Mouse (Mus musculus): ENCODE results near the gene Zbtb48.

The Zbtb48 gene

DNA sequence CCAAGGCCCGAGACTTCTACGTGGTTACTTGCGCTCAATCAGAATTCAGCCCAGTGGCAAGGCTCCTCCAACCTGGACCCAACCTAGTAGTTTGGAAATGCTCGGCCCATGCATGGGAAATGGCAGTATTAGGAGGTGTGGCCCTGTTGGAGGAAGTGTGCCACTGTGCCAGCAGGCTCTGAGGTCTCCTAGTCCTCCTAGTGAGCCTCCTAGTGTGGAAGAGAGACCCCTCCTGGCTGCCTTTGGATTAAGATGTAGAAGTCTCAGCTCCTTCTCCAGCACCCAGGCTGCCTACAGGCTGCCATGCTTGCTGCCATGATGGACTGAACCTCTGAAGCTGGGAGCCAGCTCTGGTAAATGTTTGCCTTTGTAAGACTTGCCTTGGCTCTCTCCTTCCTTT, 2.5 kb upstream of the Zbtb48 start:
- no peak for DNase-seq (ENCODE audit: low spot score in 2 of 2)

GRCm38 (mm10) chr4:152029087-152029486, 1.6 kb upstream of the Zbtb48 start:
- DNase-seq (ENCODE audit: low spot score in 2 of 2), result no peak

- DNase-seq (ENCODE audit: low spot score in 2 of 2), result no peak
Measured at GRCm38 (mm10) chr4:152028456-152028855, 985 bp upstream of the Zbtb48 start.

DNA sequence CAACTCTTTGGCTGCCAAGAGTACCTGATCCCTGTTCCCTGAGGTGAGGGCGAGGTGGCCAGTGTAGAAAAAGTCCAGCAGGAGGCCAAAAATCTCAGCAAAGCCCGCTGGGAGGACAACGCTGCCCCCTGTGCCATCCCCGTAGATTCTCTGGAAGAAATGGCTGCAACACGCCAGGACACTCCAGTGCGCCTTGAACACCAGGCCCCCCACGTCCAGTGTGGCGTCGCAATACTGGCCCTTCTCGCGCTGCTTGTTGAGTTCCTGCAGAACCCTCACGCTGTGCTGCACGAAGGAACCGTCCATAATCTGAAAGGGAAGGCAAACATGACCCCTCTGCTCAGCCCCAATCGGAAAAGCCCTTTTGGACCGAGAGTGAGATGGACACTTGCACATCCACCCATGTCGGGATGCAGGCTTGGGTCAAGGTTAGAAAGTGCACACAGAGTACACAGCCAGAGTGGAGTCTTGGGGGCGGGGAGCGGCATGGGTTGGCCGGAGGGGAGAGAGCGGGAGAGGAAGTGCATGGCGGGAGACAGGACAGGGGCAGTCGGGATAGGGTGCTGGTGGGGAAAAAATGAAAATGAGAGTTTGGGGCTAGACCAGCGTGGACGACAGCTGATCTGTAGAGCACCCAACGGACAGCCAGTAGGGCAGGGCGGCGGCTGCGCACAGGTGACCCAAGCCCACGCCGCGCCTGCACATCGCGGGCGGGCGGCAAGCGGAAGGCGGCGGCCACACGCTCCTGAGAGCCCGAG, 541 bp downstream of the Zbtb48 start:
- no peak for DNase-seq (ENCODE audit: low spot score in 2 of 2)

- no peak for DNase-seq (ENCODE audit: low spot score in 2 of 2)
Measured at GRCm38 (mm10) chr4:152024525-152024924, 2.9 kb downstream of the Zbtb48 start.

- no peak for DNase-seq (ENCODE audit: low spot score in 2 of 2)
Measured at GRCm38 (mm10) chr4:152022506-152022905, 5.0 kb downstream of the Zbtb48 start.

GRCm38 (mm10) chr4:152021568-152022097, 5.8 kb downstream of the Zbtb48 start:
- no peak for DNase-seq (ENCODE audit: low spot score in 2 of 2)

- DNase-seq (ENCODE audit: low spot score in 2 of 2), result no peak
Measured at GRCm38 (mm10) chr4:152020024-152020423, 7.4 kb downstream of the Zbtb48 start.

DNA sequence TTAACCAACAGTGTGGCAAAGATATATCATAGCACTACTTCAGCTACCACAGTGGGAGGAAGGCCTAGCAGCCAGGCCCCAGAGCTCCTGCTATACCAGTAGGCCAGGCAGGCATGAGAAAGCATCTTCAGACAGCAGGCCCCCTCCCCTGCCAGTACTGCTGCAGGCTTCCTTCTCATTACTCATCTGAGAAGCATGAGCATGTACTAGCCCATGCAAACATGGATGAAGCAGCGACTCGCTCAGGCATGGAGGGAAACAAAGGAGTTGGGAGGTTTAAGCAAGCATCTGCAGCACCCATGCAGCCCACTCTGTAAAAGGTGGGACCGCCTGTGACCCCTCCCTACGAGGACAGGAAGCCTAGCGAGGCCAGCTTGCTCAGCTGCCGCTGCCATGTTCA, 8.4 kb downstream of the Zbtb48 start:
- no peak for DNase-seq (ENCODE audit: low spot score in 2 of 2)

DNA sequence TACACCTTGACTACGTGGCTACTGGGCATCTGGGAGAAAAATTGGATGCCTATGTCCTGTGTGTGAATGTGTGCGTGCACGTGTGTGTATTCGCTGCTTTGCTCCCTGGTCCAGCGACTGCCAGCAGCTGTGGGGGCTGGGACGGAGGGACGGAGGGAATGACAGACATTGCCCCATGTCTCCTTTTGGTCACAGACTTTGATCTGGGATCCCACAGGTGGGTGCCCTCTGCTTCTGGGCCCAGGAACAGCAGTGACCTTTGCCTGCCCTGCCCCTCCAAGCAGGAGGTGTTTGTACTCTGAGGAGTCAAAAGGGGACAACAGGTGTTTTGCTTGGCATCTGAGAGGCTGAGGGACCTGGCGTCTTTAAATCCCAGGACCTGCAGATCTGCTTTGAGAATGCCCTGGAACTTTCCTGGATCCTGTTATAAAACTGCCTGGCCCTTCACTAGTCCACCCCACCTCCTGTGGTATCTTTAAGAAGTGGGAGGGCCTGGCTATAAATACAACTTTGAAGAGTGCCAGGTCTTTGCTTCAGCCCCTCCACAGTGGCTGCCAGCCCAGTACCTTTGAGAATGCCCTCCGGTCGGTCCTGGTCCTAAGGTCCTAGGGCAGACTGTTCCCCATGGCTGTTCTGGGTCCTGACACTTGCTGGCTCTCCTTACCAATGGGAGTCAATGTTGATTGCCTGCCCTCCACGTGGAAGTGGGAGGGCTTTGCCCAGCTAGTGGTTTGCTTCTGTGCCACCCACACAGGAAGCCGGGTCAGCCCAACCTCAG, 14.2 kb downstream of the Zbtb48 start:
- no peak for DNase-seq (ENCODE audit: low spot score in 2 of 2)

DNA sequence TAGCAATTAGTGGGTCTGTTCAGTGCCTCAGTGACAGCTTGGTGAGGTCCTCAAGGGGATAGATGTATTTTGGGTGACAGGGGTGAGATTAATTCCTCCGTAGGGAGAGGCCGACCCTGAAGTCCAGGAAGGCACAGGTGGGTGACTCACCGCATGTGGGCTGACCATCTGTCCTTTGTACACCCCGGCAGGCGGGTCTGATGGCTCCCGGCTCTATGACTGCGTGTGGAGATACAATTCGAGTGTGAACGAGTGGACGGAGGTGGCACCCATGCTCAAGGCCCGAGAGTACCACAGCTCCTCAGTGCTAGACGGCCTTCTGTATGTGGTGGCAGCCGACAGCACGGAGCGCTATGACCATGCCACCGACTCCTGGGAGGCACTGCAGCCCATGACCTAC, 15.4 kb downstream of the Zbtb48 start:
- DNase-seq (ENCODE audit: low spot score in 2 of 2), result no peak

DNA sequence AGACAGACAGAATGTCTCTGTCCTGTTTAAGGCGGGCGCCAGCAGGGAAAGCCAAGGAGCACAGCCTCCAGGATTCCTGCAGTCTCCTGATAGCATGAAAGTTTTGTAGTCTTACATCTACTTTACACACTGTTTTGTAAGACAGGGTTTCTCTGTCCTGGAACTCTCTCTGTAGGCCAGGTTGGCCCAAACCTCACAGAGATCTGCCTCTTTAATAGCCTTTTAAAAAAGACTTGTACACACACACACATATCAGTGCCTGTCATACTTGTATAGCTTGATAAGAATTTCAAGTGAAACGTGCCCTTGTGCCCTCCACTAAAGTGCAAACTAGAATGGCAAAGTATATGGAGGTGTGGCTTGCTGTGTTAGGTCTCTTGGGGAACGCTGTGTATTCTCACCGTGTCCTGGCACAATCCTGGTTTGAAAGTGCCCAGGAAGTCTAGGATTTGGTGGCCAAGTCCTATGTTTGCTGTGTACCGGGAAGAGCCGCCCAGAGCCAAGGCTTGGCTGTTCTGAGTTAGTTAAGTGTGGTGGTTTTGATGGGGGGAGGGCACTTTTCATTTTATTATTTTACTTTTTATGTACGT, 16.2 kb downstream of the Zbtb48 start:
- no peak for DNase-seq (ENCODE audit: low spot score in 2 of 2)

GRCm38 (mm10) chr4:152010707-152011134, 16.8 kb downstream of the Zbtb48 start:
- no peak for DNase-seq (ENCODE audit: low spot score in 2 of 2)

DNA sequence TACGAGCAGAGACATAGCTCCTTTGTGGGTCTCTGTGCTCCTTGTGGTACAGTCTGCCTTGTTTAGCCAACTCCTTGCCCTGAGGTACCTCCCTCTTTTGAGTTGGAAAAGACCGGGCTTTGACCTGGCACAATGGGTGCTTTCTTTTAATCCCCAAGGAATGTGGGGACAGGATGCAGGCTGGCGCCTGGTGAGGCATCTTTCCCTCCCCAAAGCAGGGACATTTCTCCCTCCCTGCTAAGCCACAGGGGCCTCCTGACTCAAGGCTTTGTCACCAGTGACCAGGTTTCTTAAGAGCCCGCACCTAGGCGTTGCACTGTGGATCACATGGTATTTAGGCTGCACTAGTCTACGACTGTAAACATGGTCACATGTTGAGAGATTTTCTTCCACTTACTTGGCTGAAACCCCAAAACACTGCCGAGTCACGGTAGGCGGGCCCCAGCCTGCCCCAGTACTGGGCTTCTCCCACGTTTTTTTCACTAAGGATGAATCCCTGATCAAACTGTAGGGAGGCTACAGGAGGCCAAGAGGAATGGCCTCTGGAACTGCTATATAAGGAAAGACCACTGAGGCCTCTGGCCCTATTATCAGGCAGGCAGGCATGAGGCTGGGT, 17.3 kb downstream of the Zbtb48 start:
- peak in 1 of 2 experiments; percentile 34 for DNase-seq (ENCODE audit: low spot score in 2 of 2)

DNA sequence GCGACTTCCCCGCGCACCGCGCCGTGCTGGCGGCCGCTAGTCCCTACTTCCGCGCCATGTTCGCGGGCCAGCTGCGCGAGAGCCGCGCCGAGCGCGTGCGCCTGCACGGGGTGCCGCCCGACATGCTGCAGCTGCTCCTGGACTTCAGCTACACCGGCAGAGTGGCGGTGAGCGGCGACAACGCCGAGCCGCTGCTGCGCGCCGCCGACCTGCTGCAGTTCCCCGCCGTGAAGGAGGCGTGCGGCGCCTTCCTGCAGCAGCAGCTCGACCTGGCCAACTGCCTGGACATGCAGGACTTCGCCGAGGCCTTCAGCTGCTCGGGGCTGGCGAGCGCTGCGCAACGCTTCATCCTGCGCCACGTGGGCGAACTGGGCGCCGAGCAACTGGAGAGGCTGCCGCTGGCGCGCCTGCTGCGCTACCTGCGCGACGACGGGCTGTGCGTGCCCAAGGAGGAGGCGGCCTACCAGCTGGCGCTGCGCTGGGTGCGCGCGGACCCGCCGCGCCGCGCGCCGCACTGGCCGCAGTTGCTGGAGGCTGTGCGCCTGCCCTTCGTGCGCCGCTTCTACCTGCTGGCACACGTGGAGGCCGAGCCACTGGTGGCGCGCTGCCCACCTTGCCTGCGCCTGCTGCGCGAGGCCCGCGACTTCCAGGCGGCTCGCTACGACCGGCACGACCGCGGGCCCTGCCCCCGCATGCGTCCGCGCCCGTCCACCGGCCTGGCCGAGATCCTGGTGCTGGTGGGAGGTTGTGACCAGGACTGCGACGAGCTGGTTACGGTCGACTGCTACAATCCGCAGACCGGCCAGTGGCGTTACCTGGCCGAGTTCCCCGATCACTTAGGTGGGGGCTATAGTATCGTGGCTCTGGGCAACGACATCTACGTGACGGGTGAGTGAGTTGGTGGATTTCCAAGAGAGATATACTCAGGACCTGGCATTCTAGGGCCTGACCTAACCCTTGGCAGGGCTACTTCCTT, 18.1 kb downstream of the Zbtb48 start:
- peak in 1 of 2 experiments; percentile 43 for DNase-seq (ENCODE audit: low spot score in 2 of 2)

DNA sequence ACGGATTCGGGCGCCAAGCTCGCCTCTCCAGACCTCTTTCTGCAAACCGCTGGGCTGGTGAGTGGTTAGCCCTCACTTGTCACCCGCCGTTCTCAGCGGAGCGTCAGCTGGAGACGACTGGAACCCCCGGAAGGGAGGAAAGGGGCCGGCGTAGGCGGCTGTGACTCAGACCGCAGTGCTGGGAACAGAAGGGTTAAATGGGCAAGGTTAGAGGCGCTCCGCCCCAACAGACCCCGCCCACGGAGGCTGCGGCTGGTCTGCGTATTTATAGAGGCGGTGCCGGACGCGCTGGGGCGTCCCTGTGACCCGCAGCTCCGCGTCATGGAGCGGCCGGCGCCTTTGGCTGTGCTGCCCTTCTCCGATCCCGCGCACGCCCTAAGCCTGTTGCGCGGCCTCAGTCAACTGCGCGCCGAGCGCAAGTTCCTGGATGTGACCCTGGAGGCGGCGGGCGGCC, 18.8 kb downstream of the Zbtb48 start, which contains the start of gene Klhl21:
Gene Klhl21 (plus strand): TSS at position 182 of the 454 bp plus-strand sequence.
- peak; percentile 92 to 93 for DNase-seq (ENCODE audit: low spot score in 2 of 2)

- DNase-seq (ENCODE audit: low spot score in 2 of 2), result no peak
Measured at GRCm38 (mm10) chr4:152008148-152008500, 19.3 kb downstream of the Zbtb48 start.

DNA sequence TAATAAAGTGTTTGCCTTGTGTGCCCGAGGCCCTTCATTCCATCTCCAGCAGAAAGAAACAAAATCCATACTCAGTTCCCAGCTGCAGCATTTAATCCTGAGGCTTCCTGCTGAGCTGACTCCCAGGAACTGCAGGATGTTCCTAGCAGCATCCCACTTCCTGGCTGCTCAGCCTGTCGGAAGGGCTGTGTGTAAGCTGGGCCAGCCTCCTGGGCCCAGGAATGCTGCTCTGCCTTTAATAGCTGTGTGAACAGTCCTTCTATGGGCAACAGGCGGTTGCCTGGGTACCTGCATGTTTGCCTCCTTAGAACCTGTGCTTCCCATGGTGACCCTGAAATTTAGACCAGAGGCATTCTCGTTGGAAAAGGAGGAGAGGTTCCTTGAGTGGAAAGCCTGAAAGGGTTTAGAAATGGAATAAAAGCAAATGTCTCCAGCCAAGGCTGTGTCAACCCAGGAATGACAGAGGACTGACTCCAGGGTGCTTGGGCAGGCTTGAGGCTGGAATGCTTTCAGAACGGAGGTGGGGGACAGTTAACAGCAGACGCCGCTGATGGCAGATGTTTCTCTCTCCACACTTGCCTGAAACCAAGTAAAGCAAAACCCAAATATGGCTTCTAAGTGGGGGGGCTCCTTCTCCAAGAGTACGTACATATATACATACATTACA, 19.9 kb downstream of the Zbtb48 start:
- no peak for DNase-seq (ENCODE audit: low spot score in 2 of 2)

GRCm38 (mm10) chr4:152006812-152007211, 20.7 kb downstream of the Zbtb48 start:
- DNase-seq (ENCODE audit: low spot score in 2 of 2), result no peak

GRCm38 (mm10) chr4:152006137-152006536, 21.3 kb downstream of the Zbtb48 start:
- no peak for DNase-seq (ENCODE audit: low spot score in 2 of 2)
